Mouse (Mus musculus) midbrain, embryonic 16.5 days (tissue): ENCODE results near the gene Enho. TPM values are rescaled to one million over a fixed set of nuclear protein-coding genes. Genes with fewer than 3 reads are reported as not detected.

Source experiments
- ATAC-seq: fragments of 200-750 bp; cut with Nextera tagmentation; 2 replicates; pipeline ENCODE4 v1.8.0; 2017; ENCODE audit warnings: moderate TSS enrichment
- H3K27ac ChIP-seq: fragments of 300-500 bp; sonication (generic); 2 replicates; pipeline ENCODE4 v1.5.1; 2014; ENCODE audit warnings: mild to moderate bottlenecking, low read length, mixed read lengths
- H3K27me3 ChIP-seq: fragments of 300-500 bp; sonication (generic); 2 replicates; pipeline ENCODE4 v1.6.1; 2014; ENCODE audit warnings: low read depth, low read length, mixed read lengths; ENCODE audit not compliant: control insufficient read depth, insufficient read depth
- H3K36me3 ChIP-seq: fragments of 300-500 bp; sonication (generic); 2 replicates; pipeline ENCODE4 v1.6.1; 2014; ENCODE audit warnings: mild to moderate bottlenecking, low read length, moderate library complexity, mixed read lengths; ENCODE audit not compliant: control insufficient read depth, insufficient read depth
- H3K4me1 ChIP-seq: fragments of 300-500 bp; sonication (generic); 2 replicates; pipeline ENCODE4 v1.6.1; 2014; ENCODE audit warnings: mild to moderate bottlenecking, low read length, mixed read lengths; ENCODE audit not compliant: control insufficient read depth, insufficient read depth
- H3K4me2 ChIP-seq: fragments of 300-500 bp; sonication (generic); 2 replicates; pipeline ENCODE4 v1.6.1; 2014; ENCODE audit warnings: mild to moderate bottlenecking, low read length, mixed read lengths
- H3K4me3 ChIP-seq: fragments of 300-500 bp; sonication (generic); 2 replicates; pipeline ENCODE4 v1.5.1; 2014; ENCODE audit warnings: low read depth, mild to moderate bottlenecking, low read length, moderate library complexity, mixed read lengths
- H3K9ac ChIP-seq: fragments of 300-500 bp; sonication (generic); 2 replicates; pipeline ENCODE4 v1.6.1; 2014; ENCODE audit warnings: low read depth, low read length, mixed read lengths
- H3K9me3 ChIP-seq: fragments of 300-500 bp; sonication (generic); replicated peaks from 2 replicates; pipeline ENCODE4 v1.6.1; 2014; ENCODE audit warnings: mild to moderate bottlenecking, low read length, mixed read lengths; ENCODE audit not compliant: control insufficient read depth, poor library complexity, severe bottlenecking
- WGBS: fragments of 180-500 bp; shearing (Covaris S2); extraction: QIAGEN DNeasy Blood & Tissue Kit; methylation state at CpG from one replicate; pipeline ENCODE4 v1.1.7; 2014; 5-methylcytosine and 5-hydroxymethylcytosine counted together
- polyA plus RNA-seq: library from polyadenylated mRNA; unstranded; fragments of >200 nt; fragmentation: Nextera tagmentation; extraction: Ambion mirVana; gene quantifications from 2 replicates; pipeline ENCODE4 v1.2.1, GENCODE M21; 2015

The Enho gene
- polyA plus RNA-seq, 1 experiment from 2014 or later, result 120 TPM

DNA sequence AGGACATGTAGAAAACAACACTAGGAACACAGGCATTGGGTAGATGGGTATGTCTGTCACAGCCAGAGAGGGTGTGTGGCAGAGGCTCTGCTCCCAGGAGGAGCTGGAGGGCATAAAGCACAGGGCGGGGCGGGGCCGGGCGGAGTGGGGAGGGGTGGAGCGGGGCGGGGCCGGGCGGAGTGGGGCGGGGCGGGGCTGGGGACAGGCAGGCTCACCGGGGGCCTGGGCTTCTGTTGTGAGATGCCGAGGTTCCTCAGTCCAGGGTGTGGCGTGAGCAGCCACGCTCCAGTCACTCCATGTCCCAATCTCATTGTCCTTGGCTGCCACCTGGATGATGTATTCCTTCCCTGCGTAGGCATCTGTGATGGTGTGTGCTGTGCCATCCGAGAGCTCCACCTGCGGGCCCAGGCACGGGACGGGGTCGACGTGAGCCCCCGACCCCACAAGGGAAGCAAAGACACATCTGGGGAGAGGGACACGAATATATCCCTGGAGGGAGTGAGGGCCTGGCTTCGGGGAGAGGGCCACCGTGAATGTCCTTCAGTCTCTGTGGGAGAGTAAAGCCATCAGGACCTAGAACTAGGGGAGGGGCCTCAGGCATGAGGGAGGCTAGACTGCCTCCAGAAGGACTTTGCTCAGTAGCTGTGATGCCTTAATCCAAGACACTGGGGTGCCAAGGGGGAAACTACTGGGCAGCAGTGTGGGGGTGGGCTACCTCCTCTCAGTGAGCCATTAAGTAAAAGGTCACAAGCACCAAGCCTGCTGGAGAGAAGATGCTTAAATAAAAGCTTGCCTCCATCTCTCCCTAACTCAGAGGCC is 18.7 kb upstream of the Enho start:
- 28% methylated on average over 16 of the region's 25 CpGs for WGBS
- peaks cover 9% of the 10 kb centered on the region for H3K4me1 ChIP-seq
- no peak for ATAC-seq

DNA sequence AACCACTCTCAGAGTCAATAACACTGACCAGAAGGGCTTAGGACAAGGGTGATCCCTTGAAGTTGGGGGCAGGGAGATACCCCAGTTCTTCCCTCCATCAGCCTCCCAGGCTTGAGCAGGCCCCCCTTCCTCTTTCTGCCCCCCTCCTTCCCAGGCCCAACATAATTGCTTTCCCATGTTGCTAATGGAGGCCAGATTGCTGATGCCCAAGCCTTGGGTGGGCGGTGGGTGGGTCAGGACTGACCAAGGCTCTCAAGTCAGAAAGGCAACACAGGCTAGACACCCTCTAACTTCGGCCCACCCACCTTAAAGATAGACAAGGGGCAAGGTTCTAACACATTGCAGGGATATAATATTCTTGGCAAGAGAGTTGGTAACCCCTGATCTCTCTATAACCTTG is 15.4 kb upstream of the Enho start:
- no peak overlapping the region for H3K27ac ChIP-seq
- 83% methylated on average over 2 of the region's 2 CpGs for WGBS
- H3K36me3 ChIP-seq, result peaks cover 3% of the 10 kb centered on the region; the same call in 1 of the 2 replicates

More for the DNA sequence above, 18.7 kb upstream of the Enho start:
- Histone ChIP-seq H3K4me2 (no peak overlapping the region), H3K36me3 (peaks cover 3% of the 10 kb centered on the region; the same call in 1 of the 2 replicates), H3K9ac (no peak overlapping the region), H3K4me3 (no peak overlapping the region), H3K27me3 (no peaks in the 10 kb centered on the region), H3K27ac (no peak overlapping the region), H3K9me3 (no peaks in the 10 kb centered on the region)

DNA sequence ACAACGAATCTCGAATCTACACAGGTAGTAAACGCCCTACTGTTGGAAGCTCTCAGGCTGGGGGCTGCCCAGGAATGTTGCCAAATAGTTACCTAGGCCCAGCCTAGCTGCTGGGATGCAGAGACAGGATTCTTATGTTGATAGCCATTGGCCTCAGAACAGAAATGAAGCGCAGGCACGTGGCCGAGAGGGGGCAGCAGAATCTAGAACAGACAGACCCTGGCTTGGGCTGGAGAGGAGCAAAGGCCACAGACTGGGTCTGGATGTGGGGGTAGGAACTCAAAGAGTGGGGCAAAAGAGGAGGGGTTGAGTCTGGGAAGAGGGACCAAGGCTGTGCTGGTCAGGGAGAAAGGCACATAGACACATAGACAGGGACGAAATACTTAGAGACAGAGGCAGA is 14.1 kb upstream of the Enho start:
- Histone ChIP-seq H3K4me1 (peaks cover 8% of the 10 kb centered on the region), H3K4me3 (no peak overlapping the region), H3K27ac (no peak overlapping the region), H3K9ac (no peak overlapping the region), H3K36me3 (peaks cover 3% of the 10 kb centered on the region; the same call in 1 of the 2 replicates), H3K27me3 (no peaks in the 10 kb centered on the region), H3K9me3 (no peaks in the 10 kb centered on the region), H3K4me2 (no peak overlapping the region)
- 16% methylated on average over 7 of the region's 7 CpGs for WGBS
- 0 out of 2 replicates have a peak, but pooled peaks have one; percentile 6 for ATAC-seq

More for the DNA sequence above, 15.4 kb upstream of the Enho start:
- H3K9ac ChIP-seq, result no peak overlapping the region
- no peak overlapping the region for H3K4me3 ChIP-seq
- ATAC-seq, result no peak
- no peaks in the 10 kb centered on the region for H3K27me3 ChIP-seq
- no peaks in the 10 kb centered on the region for H3K9me3 ChIP-seq
- H3K4me1 ChIP-seq, result peaks cover 11% of the 10 kb centered on the region
- H3K4me2 ChIP-seq, result no peak overlapping the region

DNA sequence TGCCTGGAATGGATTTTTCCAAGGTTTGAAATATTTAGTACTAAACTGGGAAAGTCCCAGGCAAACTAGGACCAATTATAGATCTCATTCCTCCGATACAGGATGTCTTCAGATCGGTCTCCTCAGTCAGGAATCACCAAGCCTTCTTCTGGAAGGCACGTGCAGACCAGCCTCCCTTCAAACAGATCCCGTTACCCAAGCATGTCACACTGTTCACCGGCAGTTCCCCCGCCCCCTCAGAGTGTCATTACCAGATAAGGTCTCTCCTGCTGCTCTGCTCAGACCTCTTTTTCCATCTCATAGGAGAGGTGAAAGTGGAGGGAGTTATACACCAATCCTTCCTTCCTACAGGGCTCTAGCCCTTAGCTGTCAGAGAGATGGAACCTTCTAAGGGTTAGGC is 13.6 kb upstream of the Enho start:
- ATAC-seq, result no peak
- peaks cover 3% of the 10 kb centered on the region; the same call in 1 of the 2 replicates for H3K36me3 ChIP-seq
- H3K9ac ChIP-seq, result no peak overlapping the region
- no peak overlapping the region for H3K4me2 ChIP-seq
- no peak overlapping the region for H3K27ac ChIP-seq
- peaks cover 7% of the 10 kb centered on the region for H3K4me1 ChIP-seq
- no peaks in the 10 kb centered on the region for H3K9me3 ChIP-seq
- 65% methylated on average over 6 of the region's 6 CpGs for WGBS
- H3K4me3 ChIP-seq, result no peak overlapping the region
- H3K27me3 ChIP-seq, result no peaks in the 10 kb centered on the region

DNA sequence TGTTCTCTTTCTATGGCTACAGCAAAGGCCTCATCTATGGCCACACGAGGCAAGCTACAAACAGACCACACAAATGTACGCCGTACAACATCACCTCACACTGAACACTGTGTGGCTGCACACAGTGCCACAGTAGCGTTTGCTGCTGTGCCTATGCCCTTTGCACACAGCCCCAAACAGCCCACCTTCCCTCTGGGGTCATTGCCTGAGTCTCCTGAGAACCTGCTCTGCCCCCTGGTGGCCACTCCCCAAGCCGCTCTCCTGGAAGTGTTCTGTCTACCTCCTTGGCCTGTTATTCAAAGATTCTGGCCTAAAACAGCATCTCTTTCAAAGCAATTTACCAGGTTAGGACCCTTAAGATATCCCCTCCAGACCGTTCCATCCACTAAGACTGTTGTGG is 13.2 kb upstream of the Enho start:
- no peak overlapping the region for H3K9ac ChIP-seq
- WGBS, result 33% methylated on average over 6 of the region's 6 CpGs
- H3K4me2 ChIP-seq, result no peak overlapping the region
- H3K9me3 ChIP-seq, result no peaks in the 10 kb centered on the region
- ATAC-seq, result 0 out of 2 replicates have a peak, but pooled peaks have one; percentile 38
- H3K36me3 ChIP-seq, result peaks cover 3% of the 10 kb centered on the region; the same call in 1 of the 2 replicates
- H3K27me3 ChIP-seq, result no peaks in the 10 kb centered on the region
- peaks cover 9% of the 10 kb centered on the region for H3K4me1 ChIP-seq
- H3K4me3 ChIP-seq, result no peak overlapping the region
- no peak overlapping the region for H3K27ac ChIP-seq

DNA sequence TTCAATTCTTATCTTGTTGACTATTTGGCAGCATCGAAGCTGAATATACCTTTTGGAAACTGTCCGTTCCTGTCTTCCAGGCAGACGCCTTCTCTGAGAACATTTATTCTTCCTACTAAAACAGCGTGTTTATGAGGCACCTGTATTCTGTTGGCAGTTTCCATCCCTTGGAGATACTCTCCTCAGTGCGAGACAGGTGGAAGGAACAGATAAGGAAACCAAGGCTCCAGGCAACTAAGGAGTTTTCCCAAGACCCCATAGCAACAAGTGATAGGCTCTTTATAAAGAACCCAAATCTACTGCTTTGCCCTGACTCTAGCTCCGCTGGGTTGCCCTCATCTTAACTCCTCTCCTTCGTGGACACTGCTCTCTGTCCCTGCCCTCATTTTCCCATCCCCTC is 8.5 kb upstream of the Enho start:
- ATAC-seq, result no peak
- Histone ChIP-seq H3K9ac (no peak overlapping the region), H3K27ac (no peak overlapping the region), H3K4me2 (no peak overlapping the region), H3K4me3 (no peak overlapping the region), H3K36me3 (no peaks in the 10 kb centered on the region), H3K9me3 (no peaks in the 10 kb centered on the region), H3K4me1 (peaks cover 5% of the 10 kb centered on the region; the same call in 1 of the 2 replicates), H3K27me3 (no peaks in the 10 kb centered on the region)
- WGBS, result 70% methylated on average over 7 of the region's 7 CpGs

DNA sequence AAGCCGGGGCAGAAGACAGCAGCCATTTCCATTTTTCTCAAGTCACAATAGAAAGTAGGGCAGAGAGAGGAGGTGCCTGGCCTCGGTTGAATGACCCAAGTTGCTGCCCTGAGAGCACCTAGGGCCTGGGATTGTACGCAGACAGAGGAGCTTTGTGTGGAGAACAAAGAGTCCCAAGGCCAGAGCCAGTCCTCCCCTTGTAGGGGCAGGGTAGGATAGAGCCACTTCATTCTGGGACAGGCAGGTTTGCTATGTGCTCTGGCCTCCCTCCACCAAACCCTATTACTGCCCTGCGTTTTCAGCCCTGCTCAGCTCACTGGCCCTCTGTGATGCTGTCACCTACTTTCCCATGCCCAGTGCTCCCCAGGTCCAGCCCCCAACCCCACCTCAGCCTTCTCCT is 8.0 kb upstream of the Enho start:
- 20% methylated on average over 4 of the region's 4 CpGs for WGBS
- no peaks in the 10 kb centered on the region for H3K27me3 ChIP-seq
- ATAC-seq, result no peak
- H3K4me3 ChIP-seq, result no peak overlapping the region
- H3K9me3 ChIP-seq, result no peaks in the 10 kb centered on the region
- H3K9ac ChIP-seq, result no peak overlapping the region
- H3K27ac ChIP-seq, result no peak overlapping the region
- peaks cover 3% of the 10 kb centered on the region; the same call in 1 of the 2 replicates for H3K4me1 ChIP-seq
- no peak overlapping the region for H3K4me2 ChIP-seq
- H3K36me3 ChIP-seq, result no peaks in the 10 kb centered on the region

DNA sequence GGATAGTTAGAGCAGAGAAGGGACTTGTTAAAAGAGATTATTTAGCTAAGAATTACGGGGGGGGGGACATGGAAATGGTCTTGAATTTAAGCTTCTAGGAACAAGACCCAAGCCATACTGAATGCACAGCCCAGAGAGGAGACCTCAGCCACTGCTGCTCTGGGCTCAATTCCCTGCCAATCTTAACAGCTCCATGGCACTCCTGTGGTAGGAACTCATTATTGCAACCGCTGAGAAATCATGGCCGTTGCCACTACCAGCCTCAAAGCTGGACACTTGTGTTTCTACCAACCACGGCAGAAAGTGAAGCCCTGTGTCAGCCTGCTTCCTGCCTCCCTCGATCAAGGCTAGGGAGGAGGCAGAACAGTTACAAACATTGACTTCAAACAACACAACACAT is 5.4 kb upstream of the Enho start:
- no peak for ATAC-seq
- 27% methylated on average over 5 of the region's 5 CpGs for WGBS
- no peaks in the 10 kb centered on the region for H3K27me3 ChIP-seq
- H3K27ac ChIP-seq, result no peak overlapping the region
- peaks cover 5% of the 10 kb centered on the region; the same call in 1 of the 2 replicates for H3K4me1 ChIP-seq
- H3K9me3 ChIP-seq, result no peaks in the 10 kb centered on the region
- no peak overlapping the region for H3K4me3 ChIP-seq
- no peak overlapping the region for H3K9ac ChIP-seq
- H3K4me2 ChIP-seq, result no peak overlapping the region
- H3K36me3 ChIP-seq, result no peaks in the 10 kb centered on the region

DNA sequence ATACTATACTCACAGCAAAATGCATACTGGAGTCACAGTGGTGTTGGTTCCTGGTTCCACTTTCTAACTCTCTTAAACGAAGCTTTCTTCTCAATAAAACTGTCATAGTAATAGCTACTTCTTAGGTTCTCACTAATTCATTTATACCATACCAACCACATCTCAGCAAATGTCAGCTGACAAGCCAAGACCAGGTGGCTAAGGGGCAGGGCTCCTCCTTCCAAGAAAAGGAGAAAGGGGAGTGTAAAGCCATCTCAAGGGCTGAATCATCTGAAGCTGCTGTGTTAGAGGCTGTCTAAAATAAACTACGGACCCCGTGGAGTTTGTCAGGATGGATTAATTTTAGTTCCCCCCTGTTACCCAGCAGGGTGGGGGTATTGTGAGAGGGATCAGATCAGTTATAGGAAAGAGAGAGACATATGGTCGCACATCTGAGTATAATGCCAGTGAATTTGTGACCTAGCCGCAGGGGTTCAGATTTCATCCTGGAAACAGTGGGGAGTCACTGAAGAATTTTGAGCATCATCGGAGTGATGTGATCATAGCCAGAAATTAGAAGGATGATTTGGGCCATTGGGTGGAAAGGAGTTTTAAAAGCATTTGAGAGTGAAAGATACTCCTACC is 1.2 kb upstream of the Enho start:
- no peak overlapping the region for H3K4me3 ChIP-seq
- H3K4me1 ChIP-seq, result peaks cover 25% of the 10 kb centered on the region
- no peak overlapping the region for H3K4me2 ChIP-seq
- ATAC-seq, result no peak
- WGBS, result 67% methylated on average over 6 of the region's 6 CpGs
- H3K27ac ChIP-seq, result no peak overlapping the region
- H3K9ac ChIP-seq, result no peak overlapping the region
- H3K36me3 ChIP-seq, result no peaks in the 10 kb centered on the region; the same call in 1 of the 2 replicates
- H3K9me3 ChIP-seq, result no peaks in the 10 kb centered on the region
- H3K27me3 ChIP-seq, result no peaks in the 10 kb centered on the region
